Mouse (Mus musculus) testis, adult 2 months (tissue): Measurements from ENCODE around the gene Zmiz1.

Experiments used
- CTCF ChIP-seq: fragments of 200-500 bp; IDR thresholded peaks from 2 replicates; pipeline ENCODE4 v1.5.1; 2012; ENCODE audit warnings: low read depth, mild to moderate bottlenecking, inconsistent platforms, low read length, moderate library complexity; ENCODE audit not compliant: control insufficient read depth, insufficient read depth, insufficient replicate concordance
- POLR2A ChIP-seq: fragments of 200-500 bp; IDR thresholded peaks from 2 replicates; pipeline ENCODE4 v1.6.1; 2012; ENCODE audit warnings: low read depth, mild to moderate bottlenecking, inconsistent platforms, low read length, moderate library complexity; ENCODE audit not compliant: control insufficient read depth

DNA sequence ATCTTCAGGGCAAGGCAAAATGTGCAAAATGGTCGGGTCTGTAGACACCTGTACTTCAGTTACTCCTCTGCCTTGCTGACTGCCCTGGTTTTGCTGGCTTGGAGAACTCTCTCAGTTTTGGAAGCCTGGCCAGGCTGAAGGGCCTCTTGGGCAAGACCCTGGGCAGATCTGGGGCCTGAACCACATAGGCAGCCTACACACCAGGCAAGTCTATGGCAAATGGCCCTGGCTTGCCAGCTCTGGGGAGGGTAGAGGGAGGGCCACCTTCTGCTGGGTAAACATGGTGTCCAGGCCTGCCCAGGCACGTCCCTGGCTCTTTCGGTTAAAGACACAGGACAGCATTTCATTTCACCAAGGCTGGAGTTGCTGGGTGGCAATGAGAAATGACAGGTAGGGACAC, 17.5 kb downstream of the Zmiz1 start:
- TF ChIP-seq POLR2A, result no peak
- no peak for TF ChIP-seq CTCF
